Mouse (Mus musculus) lung, postnatal 4 days (tissue): ENCODE measurements at regions not wholly inside any gene's neighbourhood (a gene's known extent, or its start where the extent isn't known, plus 50 kb on each side); places are given as distances from the start of the nearest gene placed in this dataset.
A peak's percentile ranks its signal among the peaks of the same experiment; 100 is the strongest.
"Not testable (repeated sequence)": the region's sequence is repeated elsewhere in the genome, so short reads cannot be mapped to it uniquely, and the experiment has no call there.

Experiments used
- DNase-seq, 2 experiments: peaks; one replicate each; pipeline ENCODE4 v3.0.0; 2021

DNA sequence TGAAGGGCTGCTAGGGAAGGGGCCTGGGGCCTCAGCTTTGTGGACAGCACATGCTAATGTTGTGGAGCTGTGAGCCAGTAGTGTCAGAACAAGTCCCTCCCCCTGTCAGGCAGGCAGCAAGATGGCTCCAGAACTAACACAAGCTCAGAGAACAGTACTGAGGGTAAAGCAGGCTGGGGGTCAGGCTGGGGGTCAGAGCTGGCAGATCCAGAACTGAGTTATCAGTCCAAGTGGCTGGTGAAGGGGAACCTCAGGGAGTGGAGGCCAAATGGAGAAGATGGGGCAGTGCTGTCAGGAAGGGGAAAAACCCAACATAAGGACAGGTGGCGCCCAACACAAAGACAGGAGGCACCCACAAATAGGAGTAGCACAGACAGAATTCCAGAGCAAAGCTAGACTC lies 985.1 kb downstream of the 4930447A16Rik start:
- DNase-seq: no peak

DNA sequence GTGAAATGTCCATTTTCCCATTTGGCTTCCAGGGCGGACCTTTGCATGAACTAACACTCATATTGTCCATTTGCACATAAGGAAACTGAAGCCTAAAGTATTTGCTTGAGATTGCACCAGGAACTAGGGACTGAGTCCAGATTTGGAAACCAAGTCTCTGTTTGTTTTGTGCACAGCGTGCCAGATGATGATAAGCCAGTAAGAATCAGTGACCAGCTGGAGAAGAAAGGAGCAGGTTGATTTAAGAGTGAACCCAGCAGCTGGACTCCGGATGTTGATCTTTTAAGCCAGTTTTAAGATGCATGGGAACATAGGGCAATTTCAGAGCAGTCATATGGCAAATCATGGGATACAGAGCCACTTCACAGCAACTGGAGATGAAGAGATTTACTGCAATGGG lies 987.1 kb downstream of the 4930447A16Rik start:
- no peak for DNase-seq

DNA sequence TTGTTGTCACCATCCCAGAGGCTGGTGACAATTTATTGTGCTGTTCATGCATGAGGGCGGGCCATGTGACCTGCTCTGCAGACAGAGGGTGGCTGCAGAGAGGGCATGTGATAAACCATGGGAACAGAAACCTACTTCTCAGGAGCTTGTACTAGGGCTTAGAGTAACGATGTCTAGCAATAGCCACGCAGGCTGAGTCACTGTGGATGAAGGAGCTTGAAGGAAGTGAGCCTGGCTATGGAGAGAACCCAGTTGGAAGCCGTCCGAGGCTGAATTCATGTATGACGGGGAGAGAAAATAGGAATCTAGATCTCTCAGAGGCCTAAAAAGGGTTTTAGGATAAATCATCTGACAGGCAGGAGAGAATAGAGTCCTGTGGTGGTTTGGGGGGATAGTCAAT lies 988.0 kb downstream of the 4930447A16Rik start:
- DNase-seq: no peak

DNA sequence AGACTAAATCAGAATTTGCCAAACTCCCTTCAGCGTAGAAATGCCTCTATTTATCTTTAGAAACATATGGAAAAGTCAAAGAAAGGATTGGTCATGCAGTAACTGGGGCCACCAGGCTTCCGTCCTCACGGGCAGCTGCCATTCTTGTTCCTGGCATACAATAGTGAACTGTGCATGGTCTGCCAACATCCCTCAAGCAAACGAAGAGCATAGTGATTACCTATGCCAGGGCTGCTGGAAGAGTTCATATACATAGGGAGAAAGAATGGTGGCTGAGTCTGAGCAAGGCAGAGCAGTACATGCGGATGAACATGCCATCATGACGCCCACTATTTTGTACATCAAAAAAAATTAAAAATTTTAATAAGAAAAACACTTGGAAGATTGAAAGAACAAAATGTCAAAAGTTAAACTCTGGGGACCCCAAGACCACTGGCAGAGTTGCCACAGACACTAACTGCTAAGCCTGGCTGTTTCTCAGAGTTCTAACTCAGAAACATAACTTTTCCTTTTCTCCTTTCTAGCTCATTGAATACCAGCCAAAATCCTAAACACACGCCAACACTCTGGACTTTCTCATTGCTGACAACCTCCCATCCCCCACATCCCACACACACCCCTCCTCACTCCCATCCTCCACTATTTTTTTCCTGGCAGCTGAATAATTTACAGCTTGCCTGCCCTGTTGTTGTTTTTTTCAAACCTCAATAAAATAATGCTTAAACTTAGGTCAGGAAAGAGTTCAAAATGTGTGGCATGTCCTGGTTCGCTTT lies 989.1 kb downstream of the 4930447A16Rik start:
- no peak for DNase-seq

DNA sequence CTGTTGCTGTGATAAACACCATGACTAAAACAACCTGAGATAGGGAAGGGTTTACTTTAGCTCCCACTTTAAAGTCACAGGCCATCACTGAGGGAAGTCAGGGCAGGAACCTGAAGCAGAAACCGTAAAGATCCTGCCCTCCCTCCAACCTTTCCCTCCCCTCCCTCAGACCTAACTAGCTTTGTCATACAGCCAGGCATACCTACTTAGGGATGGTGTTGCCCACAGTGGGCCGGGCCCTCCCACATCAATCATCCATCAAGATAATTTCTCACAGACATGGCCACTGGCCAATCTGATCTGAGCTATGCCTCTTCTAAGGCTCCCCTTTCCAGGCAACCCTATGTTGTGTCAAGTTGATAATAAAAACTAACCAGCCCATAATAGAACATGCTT lies 989.7 kb downstream of the 4930447A16Rik start:
- DNase-seq: no peak

DNA sequence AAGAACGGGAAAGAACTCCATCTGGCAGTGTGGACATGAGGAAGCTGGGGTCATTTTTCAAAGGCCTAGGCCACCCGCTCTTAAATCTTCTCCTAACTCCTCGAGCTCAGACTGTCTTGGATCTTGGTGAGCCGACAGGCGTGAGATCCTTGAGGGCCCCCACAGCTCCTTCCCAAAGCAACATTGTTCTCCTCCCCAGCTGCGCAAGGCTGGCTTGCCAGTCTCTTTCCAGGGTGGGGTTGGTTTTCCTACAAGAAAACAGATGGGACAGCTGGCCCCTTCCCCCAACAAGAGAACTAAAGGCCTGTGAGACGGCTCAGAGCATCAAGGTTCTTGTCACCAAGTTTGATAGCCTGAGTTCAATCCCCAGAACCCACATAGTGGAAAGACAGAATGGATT lies 994.3 kb downstream of the 4930447A16Rik start:
- no peak for DNase-seq

DNA sequence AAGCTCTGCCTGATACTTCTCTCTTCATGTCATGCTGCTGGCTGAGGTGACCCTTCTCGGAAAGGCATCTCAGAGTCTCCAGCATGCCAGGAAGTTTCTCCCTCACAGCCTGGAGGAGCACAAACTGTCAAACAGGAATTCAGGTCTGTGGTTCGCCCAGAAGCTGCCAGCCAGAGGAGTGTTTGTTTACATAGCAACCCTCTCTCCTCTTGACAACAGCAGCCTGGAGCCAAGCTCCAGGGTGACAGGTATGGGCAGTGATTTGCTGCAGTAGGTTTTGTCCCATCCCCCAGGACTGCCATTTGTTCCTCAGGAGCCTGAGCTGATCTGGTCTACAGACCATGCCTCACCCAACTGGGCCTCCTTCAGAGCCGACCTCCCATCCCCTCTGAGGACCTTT lies 995.4 kb downstream of the 4930447A16Rik start:
- peak; percentile 34 to 58 for DNase-seq

DNA sequence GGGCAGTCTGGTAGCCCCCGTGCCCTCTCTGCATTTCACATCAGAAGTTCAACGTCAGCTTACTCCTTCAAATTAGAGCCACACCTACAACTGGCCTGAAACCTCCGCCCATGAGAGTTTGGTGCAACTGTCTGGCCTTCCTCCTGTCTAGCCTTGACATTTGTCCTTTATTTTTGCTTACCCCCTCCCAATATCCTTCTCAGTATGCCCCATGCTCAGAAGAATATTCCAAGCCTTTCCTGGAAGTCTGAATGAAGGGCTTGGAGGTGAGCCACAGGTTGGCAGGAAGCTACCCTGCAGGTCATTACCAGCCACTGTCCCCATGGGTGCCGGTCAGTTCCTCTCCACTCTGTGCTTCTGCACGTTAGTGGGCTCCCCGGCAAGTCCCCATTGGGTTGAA lies 997.4 kb downstream of the 4930447A16Rik start:
- DNase-seq: peak in 1 of 2 experiments; percentile 4

DNA sequence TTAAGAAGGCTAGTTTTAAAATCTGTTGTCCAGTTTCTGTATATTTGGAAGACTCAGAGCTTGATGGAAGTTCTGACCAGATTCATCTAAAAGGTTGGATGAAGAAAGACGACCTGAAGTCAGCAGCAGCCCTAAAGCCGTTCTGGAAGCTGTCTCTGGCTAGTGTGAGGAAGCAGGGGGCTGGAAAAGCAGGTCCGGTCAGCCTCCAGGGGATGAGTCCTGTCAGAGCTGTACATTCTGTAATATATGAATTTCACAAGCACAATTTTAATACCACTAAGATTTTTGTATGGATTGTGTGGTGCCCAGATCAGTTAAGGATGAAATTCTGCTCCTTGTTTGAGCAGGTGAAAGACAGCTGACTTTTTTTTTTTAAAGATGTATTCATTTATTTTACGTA lies 1000.2 kb downstream of the 4930447A16Rik start:
- no peak for DNase-seq

DNA sequence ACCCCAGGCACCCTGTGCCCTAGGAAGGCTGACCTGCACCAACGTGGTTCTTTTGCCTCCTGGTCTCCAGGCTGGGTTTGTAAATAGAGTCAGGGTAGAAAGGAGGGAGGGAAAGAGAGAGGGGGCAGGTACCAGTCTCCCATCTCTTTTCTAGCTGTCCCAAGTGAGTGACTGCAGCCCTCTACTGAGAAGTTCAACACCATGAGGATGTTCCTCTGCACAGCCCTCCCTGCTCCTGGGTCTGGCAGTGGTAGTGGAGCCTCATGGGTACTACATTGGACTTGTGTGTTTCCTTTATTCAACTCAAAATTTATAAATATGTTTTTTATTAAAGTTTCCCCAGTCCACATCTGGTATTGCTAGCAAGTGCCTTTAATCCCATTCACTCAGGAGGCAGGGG lies 1002.6 kb downstream of the 4930447A16Rik start:
- DNase-seq: no peak

DNA sequence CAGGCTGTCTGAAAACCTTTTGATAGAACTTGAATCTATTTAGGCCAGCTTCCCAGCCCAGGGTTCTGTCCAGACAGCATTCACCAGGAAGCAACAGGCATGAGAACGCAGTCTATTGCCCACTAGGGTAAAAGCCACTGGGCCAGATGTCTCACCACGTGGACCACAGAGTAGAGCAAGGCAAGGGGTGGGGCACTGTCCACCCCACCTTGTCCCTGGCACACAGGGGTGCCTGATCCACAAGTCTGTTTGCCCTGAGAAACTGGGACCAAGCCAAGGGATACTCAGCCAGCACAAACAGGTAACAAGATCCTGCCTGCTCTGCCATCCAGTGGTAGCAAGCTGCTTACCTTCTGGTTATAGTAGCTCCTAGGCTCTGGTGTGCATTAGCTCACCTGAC lies 1006.3 kb downstream of the 4930447A16Rik start:
- peak; percentile 67 to 78 for DNase-seq

DNA sequence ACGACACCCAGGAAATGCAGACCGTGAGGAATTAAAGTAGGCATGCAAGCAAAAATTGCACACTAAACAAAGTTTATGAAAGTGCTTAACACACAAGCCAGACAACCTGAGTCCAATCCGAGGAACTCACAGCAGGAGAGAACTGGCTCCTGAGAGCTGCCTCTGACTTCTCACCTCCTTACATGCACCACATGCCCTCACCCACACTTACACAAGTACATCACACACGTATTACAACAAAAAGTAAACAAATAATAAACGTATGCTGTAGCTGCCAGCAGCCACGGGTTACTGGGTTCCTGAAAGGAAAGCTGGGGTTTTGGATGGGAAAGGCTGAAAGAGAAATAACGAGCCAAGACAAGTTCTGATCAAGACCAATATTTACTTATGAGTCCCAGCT lies 1008.0 kb downstream of the 4930447A16Rik start:
- no peak for DNase-seq

DNA sequence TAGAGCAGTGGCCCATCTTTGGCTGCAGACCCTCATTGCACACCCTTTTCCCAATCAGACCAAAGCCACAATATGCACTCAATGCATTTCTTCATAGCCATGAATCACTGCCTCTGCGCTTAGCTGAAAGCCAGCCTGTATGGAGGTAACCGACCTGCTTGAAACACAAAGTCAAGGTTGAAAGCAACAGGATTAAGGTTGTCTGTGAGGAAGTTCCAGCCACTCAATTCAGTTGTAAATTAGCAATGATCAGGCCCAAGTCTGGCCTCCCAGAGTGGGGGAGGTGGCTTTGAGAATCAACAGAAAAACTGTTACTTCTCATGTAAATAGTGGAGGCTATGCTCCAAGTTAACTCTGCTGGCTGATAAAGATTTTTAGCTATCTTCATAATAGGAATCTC lies 1008.9 kb downstream of the 4930447A16Rik start:
- not testable (repeated sequence) for DNase-seq
